Mouse (Mus musculus) embryonic fibroblast, embryonic 13.5 days (primary cell): ENCODE measurements around the gene Upk2.

Experiments used
- CTCF ChIP-seq: IDR thresholded peaks from 2 replicates; pipeline ENCODE4 v1.5.1; 2011; ENCODE audit warnings: mild to moderate bottlenecking, control low read depth, low read length, moderate library complexity, borderline replicate concordance; ENCODE audit not compliant: insufficient read depth
- POLR2A ChIP-seq: IDR thresholded peaks from 2 replicates; pipeline ENCODE4 v1.6.1; 2011; ENCODE audit warnings: low read depth, mild to moderate bottlenecking, control low read depth, low read length, moderate library complexity

DNA sequence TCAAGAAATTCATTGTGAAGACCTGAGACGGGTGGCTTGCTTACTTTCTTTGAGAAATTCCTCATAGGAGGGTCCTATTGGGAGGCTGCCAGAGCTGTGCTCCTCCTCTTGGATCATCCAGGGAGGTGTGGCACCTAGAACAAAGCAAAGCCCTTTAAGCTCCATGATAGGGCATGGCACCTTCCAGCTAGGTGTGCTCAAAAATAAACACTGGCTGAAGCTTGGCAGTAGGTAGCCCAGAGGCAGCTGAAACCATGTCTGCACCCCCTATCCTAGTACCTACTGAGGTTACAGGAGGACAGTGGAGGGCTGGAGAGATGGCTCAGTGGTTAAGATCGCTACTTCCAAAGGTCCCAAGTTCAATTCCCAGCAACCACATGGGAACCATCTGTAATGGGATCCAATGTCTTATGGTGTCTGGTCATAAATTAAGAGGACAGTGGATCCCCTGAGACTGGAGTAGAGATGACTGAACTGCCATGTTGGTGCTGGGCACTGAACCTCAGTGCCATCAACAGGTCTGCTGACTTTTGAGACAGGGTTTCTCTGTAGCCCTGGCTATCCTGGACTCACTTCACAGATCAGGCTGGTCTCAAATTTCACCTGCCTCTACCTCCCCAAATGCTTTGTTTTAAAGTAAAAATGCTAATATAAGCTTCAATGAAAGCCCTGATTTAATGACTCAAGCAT, 44.0 kb downstream of the Upk2 start:
- TF ChIP-seq POLR2A = no peak
- no peak for TF ChIP-seq CTCF
